Mouse (Mus musculus): ENCODE data around the gene Emp3. TPM values are rescaled to one million over a fixed set of nuclear protein-coding genes. Genes with fewer than 3 reads are reported as not detected.
"Not testable (repeated sequence)": the region's sequence is repeated elsewhere in the genome, so short reads cannot be mapped to it uniquely, and the experiment has no call there.

Gene Emp3
- polyA plus RNA-seq (2015; fragmentation: Nextera tagmentation; extraction: Ambion mirVana), result 328 and 364 TPM in 2 replicates

GRCm38 (mm10) chr7:45921242-45921621, at the start of gene Emp3:
Emp3 (minus strand) TSS chr7:45921404.
- Histone ChIP-seq H3K27ac (peak within 1 kb of the TSS; percentile 95), H3K9ac (peak within 1 kb of the TSS; percentile 65), H3K9me3 (no peaks in the 10 kb centered on the region), H3K4me1 (peaks cover 69% of the 10 kb centered on the region), H3K27me3 (no peaks in the 10 kb centered on the region), H3K4me3 (peak within 1 kb of the TSS; percentile 60), H3K4me2 (peak within 1 kb of the TSS; percentile 70), H3K36me3 (peaks cover 17% of the 10 kb centered on the region)
- WGBS, result 8% methylated on average over 9 of the region's 9 CpGs
- peak; percentile 27; the same call in 1 of the 2 replicates for ATAC-seq (ENCODE audit: insufficient number of reproducible peaks, low FRiP score, low TSS enrichment, low read depth)

GRCm38 (mm10) chr7:45956611-45957010, 35.4 kb upstream of the Emp3 start:
- no peaks in the 10 kb centered on the region for H3K9me3 ChIP-seq
- no peak overlapping the region for H3K27ac ChIP-seq
- H3K4me2 ChIP-seq, result no peak overlapping the region
- 56% methylated on average over 4 of the region's 4 CpGs for WGBS
- no peaks in the 10 kb centered on the region for H3K4me1 ChIP-seq
- H3K27me3 ChIP-seq, result no peaks in the 10 kb centered on the region
- no peaks in the 10 kb centered on the region for H3K36me3 ChIP-seq
- H3K9ac ChIP-seq, result no peak overlapping the region
- H3K4me3 ChIP-seq, result no peak overlapping the region
- no peak for ATAC-seq (ENCODE audit: insufficient number of reproducible peaks, low FRiP score, low TSS enrichment, low read depth)

GRCm38 (mm10) chr7:45949061-45949460, 27.9 kb upstream of the Emp3 start:
- no peaks in the 10 kb centered on the region for H3K9me3 ChIP-seq
- H3K27me3 ChIP-seq, result no peaks in the 10 kb centered on the region
- no peak overlapping the region for H3K27ac ChIP-seq
- no peak overlapping the region for H3K4me2 ChIP-seq
- ATAC-seq (ENCODE audit: insufficient number of reproducible peaks, low FRiP score, low TSS enrichment, low read depth), result no peak
- H3K9ac ChIP-seq, result no peak overlapping the region
- no peak overlapping the region for H3K4me3 ChIP-seq
- 75% methylated on average over 4 of the region's 4 CpGs for WGBS
- H3K4me1 ChIP-seq, result no peaks in the 10 kb centered on the region
- H3K36me3 ChIP-seq, result no peaks in the 10 kb centered on the region

- H3K9me3 ChIP-seq; H3K9ac ChIP-seq; H3K27me3 ChIP-seq; H3K4me2 ChIP-seq; H3K36me3 ChIP-seq; H3K4me3 ChIP-seq; H3K4me1 ChIP-seq; ATAC-seq (ENCODE audit: insufficient number of reproducible peaks, low FRiP score, low TSS enrichment, low read depth); H3K27ac ChIP-seq: not testable (repeated sequence)
- 72% methylated on average over 1 of the region's 1 CpGs for WGBS
Observed at GRCm38 (mm10) chr7:45943280-45943679, 22.1 kb upstream of the Emp3 start.

GRCm38 (mm10) chr7:45941986-45942385, 20.8 kb upstream of the Emp3 start:
- Histone ChIP-seq H3K27me3 (no peaks in the 10 kb centered on the region), H3K9ac (no peak overlapping the region), H3K36me3 (no peaks in the 10 kb centered on the region), H3K4me3 (no peak overlapping the region), H3K4me2 (no peak overlapping the region), H3K9me3 (no peaks in the 10 kb centered on the region), H3K4me1 (no peaks in the 10 kb centered on the region), H3K27ac (no peak overlapping the region)
- WGBS, result 83% methylated on average over 9 of the region's 9 CpGs
- no peak for ATAC-seq (ENCODE audit: insufficient number of reproducible peaks, low FRiP score, low TSS enrichment, low read depth)

- 50% methylated on average over 2 of the region's 2 CpGs for WGBS
- H3K27ac ChIP-seq, result no peak overlapping the region
- no peaks in the 10 kb centered on the region for H3K27me3 ChIP-seq
- no peaks in the 10 kb centered on the region for H3K4me1 ChIP-seq
- no peak overlapping the region for H3K4me2 ChIP-seq
- no peak overlapping the region for H3K4me3 ChIP-seq
- no peaks in the 10 kb centered on the region for H3K9me3 ChIP-seq
- ATAC-seq (ENCODE audit: insufficient number of reproducible peaks, low FRiP score, low TSS enrichment, low read depth), result no peak
- H3K9ac ChIP-seq, result no peak overlapping the region
- no peaks in the 10 kb centered on the region for H3K36me3 ChIP-seq
Observed at GRCm38 (mm10) chr7:45939836-45940235, 18.6 kb upstream of the Emp3 start.

GRCm38 (mm10) chr7:45935114-45935513, 13.9 kb upstream of the Emp3 start:
- no peaks in the 10 kb centered on the region for H3K4me1 ChIP-seq
- H3K4me2 ChIP-seq, result no peak overlapping the region
- H3K9me3 ChIP-seq, result no peaks in the 10 kb centered on the region
- H3K27ac ChIP-seq, result no peak overlapping the region
- H3K36me3 ChIP-seq, result no peaks in the 10 kb centered on the region
- no peak overlapping the region for H3K9ac ChIP-seq
- no peaks in the 10 kb centered on the region for H3K27me3 ChIP-seq
- H3K4me3 ChIP-seq, result no peak overlapping the region
- 19% methylated on average over 7 of the region's 7 CpGs for WGBS
- ATAC-seq (ENCODE audit: insufficient number of reproducible peaks, low FRiP score, low TSS enrichment, low read depth), result no peak

GRCm38 (mm10) chr7:45933766-45934165, 12.6 kb upstream of the Emp3 start:
- not testable (repeated sequence) for H3K4me3 ChIP-seq; H3K4me2 ChIP-seq; H3K36me3 ChIP-seq; H3K4me1 ChIP-seq; H3K9ac ChIP-seq; H3K27ac ChIP-seq; H3K27me3 ChIP-seq; ATAC-seq (ENCODE audit: insufficient number of reproducible peaks, low FRiP score, low TSS enrichment, low read depth); H3K9me3 ChIP-seq
- 86% methylated on average over 12 of the region's 12 CpGs for WGBS

GRCm38 (mm10) chr7:45929688-45930087, 8.5 kb upstream of the Emp3 start:
- peaks cover 19% of the 10 kb centered on the region for H3K27me3 ChIP-seq
- 72% methylated on average over 1 of the region's 1 CpGs for WGBS
- no peak overlapping the region for H3K9ac ChIP-seq
- no peak overlapping the region for H3K4me2 ChIP-seq
- H3K4me3 ChIP-seq, result no peak overlapping the region
- no peak for ATAC-seq (ENCODE audit: insufficient number of reproducible peaks, low FRiP score, low TSS enrichment, low read depth)
- no peak overlapping the region for H3K27ac ChIP-seq
- H3K9me3 ChIP-seq, result no peaks in the 10 kb centered on the region
- H3K4me1 ChIP-seq, result peaks cover 2% of the 10 kb centered on the region; the same call in 1 of the 2 replicates
- H3K36me3 ChIP-seq, result no peaks in the 10 kb centered on the region

GRCm38 (mm10) chr7:45928626-45929295, 7.6 kb upstream of the Emp3 start:
- 0 out of 2 replicates have a peak overlapping the region, but pooled peaks have one; percentile 8 for H3K4me2 ChIP-seq
- no peak for ATAC-seq (ENCODE audit: insufficient number of reproducible peaks, low FRiP score, low TSS enrichment, low read depth)
- peaks cover 19% of the 10 kb centered on the region for H3K27me3 ChIP-seq
- H3K27ac ChIP-seq, result no peak overlapping the region
- no peaks in the 10 kb centered on the region for H3K36me3 ChIP-seq
- H3K9me3 ChIP-seq, result no peaks in the 10 kb centered on the region
- H3K4me1 ChIP-seq, result peaks cover 11% of the 10 kb centered on the region
- H3K4me3 ChIP-seq, result no peak overlapping the region
- WGBS, result 11% methylated on average over 19 of the region's 23 CpGs
- no peak overlapping the region for H3K9ac ChIP-seq

GRCm38 (mm10) chr7:45924429-45924816, 3.2 kb upstream of the Emp3 start:
- Histone ChIP-seq H3K27me3 (peaks cover 18% of the 10 kb centered on the region), H3K36me3 (0 out of 2 replicates have a peak, but pooled peaks cover 3% of the 10 kb centered on the region), H3K4me2 (peak overlapping the region; percentile 67), H3K9me3 (no peaks in the 10 kb centered on the region), H3K4me3 (peak overlapping the region; percentile 43), H3K27ac (peak overlapping the region; percentile 95), H3K9ac (no peak overlapping the region; the same call in 1 of the 2 replicates), H3K4me1 (peaks cover 43% of the 10 kb centered on the region)
- 23% methylated on average over 14 of the region's 14 CpGs for WGBS
- ATAC-seq (ENCODE audit: insufficient number of reproducible peaks, low FRiP score, low TSS enrichment, low read depth), result no peak

GRCm38 (mm10) chr7:45923762-45924428, 2.7 kb upstream of the Emp3 start, which contains the start of gene Ccdc114:
Ccdc114 (plus strand) TSS chr7:45924072.
- ATAC-seq (ENCODE audit: insufficient number of reproducible peaks, low FRiP score, low TSS enrichment, low read depth), result peak; percentile 36
- peaks cover 8% of the 10 kb centered on the region; the same call in 1 of the 2 replicates for H3K36me3 ChIP-seq
- no peaks in the 10 kb centered on the region for H3K9me3 ChIP-seq
- H3K27me3 ChIP-seq, result peaks cover 13% of the 10 kb centered on the region
- H3K9ac ChIP-seq, result no peak within 1 kb of the TSS; the same call in 1 of the 2 replicates
- peak within 1 kb of the TSS; percentile 67 for H3K4me2 ChIP-seq
- peak within 1 kb of the TSS; percentile 95 for H3K27ac ChIP-seq
- peaks cover 47% of the 10 kb centered on the region for H3K4me1 ChIP-seq
- WGBS, result 10% methylated on average over 24 of the region's 24 CpGs
- H3K4me3 ChIP-seq, result peak within 1 kb of the TSS; percentile 43
